Mouse (Mus musculus): Measurements from ENCODE around the gene Ccdc77. TPM values are rescaled to one million over a fixed set of nuclear protein-coding genes. Genes with fewer than 3 reads are reported as not detected.

Ccdc77 gene
- total and polyA plus RNA-seq, 3 experiments, result 18.2 to 25.2 (median 21.0) TPM

GRCm38 (mm10) chr6:120320369-120320768, 43.8 kb downstream of the Ccdc77 start:
- TF ChIP-seq E2F4 (IDR thresholded peaks at IDR 0.05; ENCODE audit: insufficient replicate concordance, low read depth, low read length) (no peak), USF1 (IDR thresholded peaks at IDR 0.05; ENCODE audit: low read depth, low read length) (no peak), JUN (IDR thresholded peaks at IDR 0.05; ENCODE audit: insufficient read depth, low read depth, low read length) (no peak), ETS1 (conservative IDR thresholded peaks at IDR 0.05; ENCODE audit: low read depth, low read length) (no peak), CTCF (conservative IDR thresholded peaks at IDR 0.05 in 1 of 2, IDR thresholded peaks at IDR 0.05 in 1 of 2; ENCODE audit: low read depth in 2 of 2, low read length in 2 of 2) (no peak), KAT2A (IDR thresholded peaks at IDR 0.05; ENCODE audit: insufficient replicate concordance, low read length) (no peak), USF2 (conservative IDR thresholded peaks at IDR 0.05; ENCODE audit: low read depth, low read length) (no peak), POLR2AphosphoS2 (IDR thresholded peaks at IDR 0.05; ENCODE audit: low read depth, low read length) (no peak), CHD2 (IDR thresholded peaks at IDR 0.05; ENCODE audit: low read length) (no peak), MYC (IDR thresholded peaks at IDR 0.05; ENCODE audit: low read depth, low read length) (no peak), MAFK (IDR thresholded peaks at IDR 0.05; ENCODE audit: insufficient replicate concordance, low read length) (no peak), UBTF (IDR thresholded peaks at IDR 0.05; ENCODE audit: low read depth, low read length) (no peak), EP300 (IDR thresholded peaks at IDR 0.05; ENCODE audit: low read length) (no peak), ZC3H11A (IDR thresholded peaks at IDR 0.05; ENCODE audit: low read depth, low read length) (no peak), RCOR1 (conservative IDR thresholded peaks at IDR 0.05; ENCODE audit: low read depth, low read length) (no peak)
- no peaks in the 10 kb centered on the region for H3K9me3 ChIP-seq (replicated peaks; ENCODE audit: low read length)
- DNase-seq (ENCODE audit: extremely low read depth), result no peak
- peaks cover 0 to 5% of the 10 kb centered on the region in 2 experiments; a peak in 1 of 4 replicates for H3K4me1 ChIP-seq (ENCODE audit: control insufficient read depth in 1 of 2, insufficient read depth in 2 of 2)
- H3K9ac ChIP-seq (ENCODE audit: insufficient read depth, low read depth), result no peak overlapping the region
- H3K27me3 ChIP-seq (replicated peaks), result no peaks in the 10 kb centered on the region
- no peak overlapping the region for H3K4me3 ChIP-seq (replicated peaks in 1 of 3; ENCODE audit: low read depth in 2 of 3, low read length in 2 of 3, poor library complexity in 1 of 3)
- no peak overlapping the region for H3K4me2 ChIP-seq (ENCODE audit: insufficient read depth, low read depth, poor library complexity, severe bottlenecking)
- no peaks in the 10 kb centered on the region for H3K79me2 ChIP-seq (replicated peaks; ENCODE audit: control insufficient read depth, extremely low read depth, insufficient read depth, poor library complexity, severe bottlenecking)
- H3K27ac ChIP-seq (ENCODE audit: insufficient read depth, low read depth), result no peak overlapping the region
- in situ Hi-C loops (cut with MboI; ENCODE audit: low pct_ligation_motif_present, low pct_unique_long_range_greater_than_20kb, low sequenced_read_pairs) (loop anchor here (25.0 kb wide), 2 partner anchors 533 to 833 kb away; partner anchors contain the start of gene Fbxl14), dilution Hi-C loops (cut with MboI; ENCODE audit: extremely low pct_ligation_motif_present, extremely low pct_unique_long_range_greater_than_20kb, low sequenced_read_pairs) (no loop called here)
- peaks cover 12 to 25% of the 10 kb centered on the region in 2 experiments for H3K36me3 ChIP-seq (replicated peaks in 1 of 2; ENCODE audit: control insufficient read depth in 1 of 2, insufficient read depth in 1 of 2, low read length in 1 of 2)

- no peak overlapping the region for H3K4me2 ChIP-seq (ENCODE audit: insufficient read depth, low read depth, poor library complexity, severe bottlenecking)
- peaks cover 0 to 5% of the 10 kb centered on the region in 2 experiments; a peak in 1 of 4 replicates for H3K4me1 ChIP-seq (ENCODE audit: control insufficient read depth in 1 of 2, insufficient read depth in 2 of 2)
- H3K4me3 ChIP-seq (replicated peaks in 1 of 3; ENCODE audit: low read depth in 2 of 3, low read length in 2 of 3, poor library complexity in 1 of 3), result no peak overlapping the region
- H3K27me3 ChIP-seq (replicated peaks), result no peaks in the 10 kb centered on the region
- in situ Hi-C loops (cut with MboI; ENCODE audit: low pct_ligation_motif_present, low pct_unique_long_range_greater_than_20kb, low sequenced_read_pairs) (loop anchor here (25.0 kb wide), 2 partner anchors 532 to 832 kb away; partner anchors contain the start of gene Fbxl14), dilution Hi-C loops (cut with MboI; ENCODE audit: extremely low pct_ligation_motif_present, extremely low pct_unique_long_range_greater_than_20kb, low sequenced_read_pairs) (no loop called here)
- TF ChIP-seq ELF1 (IDR thresholded peaks at IDR 0.05; ENCODE audit: low read depth, low read length), result no peak
- TF ChIP-seq IRF4 (IDR thresholded peaks at IDR 0.05; ENCODE audit: low read depth, low read length), result no peak
- no peak for TF ChIP-seq KAT2A (IDR thresholded peaks at IDR 0.05; ENCODE audit: insufficient replicate concordance, low read length)
- TF ChIP-seq BHLHE40 (IDR thresholded peaks at IDR 0.05; ENCODE audit: low read depth, low read length), result no peak
- no peak for TF ChIP-seq ZKSCAN1 (IDR thresholded peaks at IDR 0.05; ENCODE audit: borderline replicate concordance, low read depth, low read length)
- TF ChIP-seq MAZ (IDR thresholded peaks at IDR 0.05; ENCODE audit: low read depth, low read length), result no peak
- H3K9me3 ChIP-seq (replicated peaks; ENCODE audit: low read length), result no peaks in the 10 kb centered on the region
- no peak overlapping the region for H3K9ac ChIP-seq (ENCODE audit: insufficient read depth, low read depth)
- peaks cover 2 to 13% of the 10 kb centered on the region in 2 experiments for H3K36me3 ChIP-seq (replicated peaks in 1 of 2; ENCODE audit: control insufficient read depth in 1 of 2, insufficient read depth in 1 of 2, low read length in 1 of 2)
- no peak overlapping the region for H3K27ac ChIP-seq (ENCODE audit: insufficient read depth, low read depth)
- no peaks in the 10 kb centered on the region for H3K79me2 ChIP-seq (replicated peaks; ENCODE audit: control insufficient read depth, extremely low read depth, insufficient read depth, poor library complexity, severe bottlenecking)
- no peak for DNase-seq (ENCODE audit: extremely low read depth)
Measured at GRCm38 (mm10) chr6:120319129-120319528, 45.0 kb downstream of the Ccdc77 start.
